Mouse (Mus musculus) E14TG2a.4 (cell line): ENCODE measurements at regions not wholly inside any gene's neighbourhood (a gene's known extent, or its start where the extent isn't known, plus 50 kb on each side); places are given as distances from the start of the nearest gene placed in this dataset.

Source experiments
- H3K27me3 ChIP-seq: 2 replicates; pipeline ENCODE4 v1.6.1; 2014; ENCODE audit warnings: low read length, control low read depth; ENCODE audit not compliant: insufficient read depth
- H3K36me3 ChIP-seq: 2 replicates; pipeline ENCODE4 v1.6.1; 2014; ENCODE audit warnings: low read length, control low read depth; ENCODE audit not compliant: insufficient read depth
- H3K4me1 ChIP-seq: replicated peaks from 2 replicates; pipeline ENCODE4 v1.6.1; 2014; ENCODE audit warnings: low read depth, low read length, control low read depth
- H3K4me3 ChIP-seq: replicated peaks from 2 replicates; pipeline ENCODE4 v1.5.1; 2014; ENCODE audit warnings: mild to moderate bottlenecking, low read length
- H3K9me3 ChIP-seq: 2 replicates; pipeline ENCODE4 v1.6.1; 2014; ENCODE audit warnings: low read length, control low read depth
- CTCF ChIP-seq: conservative IDR thresholded peaks from 2 replicates; pipeline ENCODE4 v1.5.1; 2014; ENCODE audit warnings: low read length
- NANOG ChIP-seq: IDR thresholded peaks from 2 replicates; pipeline ENCODE4 v1.6.1; 2014; ENCODE audit warnings: borderline replicate concordance, low read length, mixed read lengths
- POU5F1 ChIP-seq: IDR thresholded peaks from 2 replicates; pipeline ENCODE4 v1.6.1; 2014; ENCODE audit warnings: low read length, borderline replicate concordance

GRCm38 (mm10) chr1:71472691-71473090 lies 58.0 kb upstream of the Abca12 start:
- Histone ChIP-seq H3K36me3 (no peaks in the 10 kb centered on the region), H3K9me3 (peaks cover 4% of the 10 kb centered on the region; the same call in 1 of the 2 replicates), H3K4me1 (0 out of 2 replicates have a peak, but pooled peaks cover 2% of the 10 kb centered on the region), H3K4me3 (no peak overlapping the region), H3K27me3 (no peaks in the 10 kb centered on the region)
- TF ChIP-seq POU5F1 = no peak
- TF ChIP-seq CTCF = no peak
- no peak for TF ChIP-seq NANOG

- TF ChIP-seq CTCF (no peak), POU5F1 (no peak), NANOG (no peak)
- Histone ChIP-seq H3K27me3 (no peaks in the 10 kb centered on the region), H3K4me1 (no peaks in the 10 kb centered on the region), H3K36me3 (no peaks in the 10 kb centered on the region), H3K4me3 (no peak overlapping the region), H3K9me3 (no peaks in the 10 kb centered on the region)
Measured at GRCm38 (mm10) chr1:71483149-71483548, 68.4 kb upstream of the Abca12 start.

GRCm38 (mm10) chr1:71494576-71494975 lies 62.4 kb upstream of the Atic start:
- Histone ChIP-seq H3K4me3 (no peak overlapping the region), H3K9me3 (0 out of 2 replicates have a peak, but pooled peaks cover 3% of the 10 kb centered on the region), H3K36me3 (no peaks in the 10 kb centered on the region), H3K27me3 (no peaks in the 10 kb centered on the region), H3K4me1 (no peaks in the 10 kb centered on the region)
- no peak for TF ChIP-seq POU5F1
- no peak for TF ChIP-seq NANOG
- TF ChIP-seq CTCF = no peak

DNA sequence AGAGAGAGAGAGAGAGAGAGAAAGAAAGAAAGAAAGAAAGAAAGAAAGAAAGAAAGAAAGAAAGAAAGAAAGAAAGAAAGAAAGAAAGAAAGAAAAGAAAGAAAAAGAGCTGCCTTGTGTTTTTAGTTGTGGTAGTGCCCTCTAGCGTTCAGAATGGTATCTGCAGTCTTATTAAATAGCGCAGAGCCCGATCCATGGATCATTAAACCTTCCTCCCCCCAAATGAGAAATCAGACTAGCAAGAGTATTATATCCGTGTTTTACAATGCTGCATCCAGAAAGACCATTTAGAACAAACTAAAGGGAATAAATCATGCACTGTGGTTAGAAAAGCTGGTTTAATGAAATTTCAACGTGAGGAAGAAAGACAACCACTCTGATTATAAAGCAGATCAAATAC lies 51.1 kb upstream of the Atic start:
- H3K4me1 ChIP-seq = peaks cover 4% of the 10 kb centered on the region; the same call in 1 of the 2 replicates
- no peaks in the 10 kb centered on the region for H3K27me3 ChIP-seq
- H3K4me3 ChIP-seq = no peak overlapping the region
- no peaks in the 10 kb centered on the region for H3K36me3 ChIP-seq
- TF ChIP-seq POU5F1 = no peak
- TF ChIP-seq CTCF = peak; percentile 69
- TF ChIP-seq NANOG = no peak
- H3K9me3 ChIP-seq = no peaks in the 10 kb centered on the region

- H3K4me1 ChIP-seq = peaks cover 4% of the 10 kb centered on the region; the same call in 1 of the 2 replicates
- no peak overlapping the region for H3K4me3 ChIP-seq
- TF ChIP-seq POU5F1 (no peak), NANOG (no peak)
Measured at GRCm38 (mm10) chr1:71506534-71506933, 50.4 kb upstream of the Atic start.

More at GRCm38 (mm10) chr1:71506534-71506933, 50.4 kb upstream of the Atic start:
- no peaks in the 10 kb centered on the region for H3K27me3 ChIP-seq
- no peaks in the 10 kb centered on the region for H3K9me3 ChIP-seq
- no peaks in the 10 kb centered on the region for H3K36me3 ChIP-seq
